Mouse (Mus musculus) urinary bladder, postnatal 36 days (tissue): ENCODE data around the gene Foxa1.

Experiments
- DNase-seq, 2 experiments: peaks; one replicate each; pipeline ENCODE4 v3.0.0; 2022; ENCODE audit warnings: low spot score in 2 of 2, mixed read lengths in 1 of 2

Foxa1 gene

DNA sequence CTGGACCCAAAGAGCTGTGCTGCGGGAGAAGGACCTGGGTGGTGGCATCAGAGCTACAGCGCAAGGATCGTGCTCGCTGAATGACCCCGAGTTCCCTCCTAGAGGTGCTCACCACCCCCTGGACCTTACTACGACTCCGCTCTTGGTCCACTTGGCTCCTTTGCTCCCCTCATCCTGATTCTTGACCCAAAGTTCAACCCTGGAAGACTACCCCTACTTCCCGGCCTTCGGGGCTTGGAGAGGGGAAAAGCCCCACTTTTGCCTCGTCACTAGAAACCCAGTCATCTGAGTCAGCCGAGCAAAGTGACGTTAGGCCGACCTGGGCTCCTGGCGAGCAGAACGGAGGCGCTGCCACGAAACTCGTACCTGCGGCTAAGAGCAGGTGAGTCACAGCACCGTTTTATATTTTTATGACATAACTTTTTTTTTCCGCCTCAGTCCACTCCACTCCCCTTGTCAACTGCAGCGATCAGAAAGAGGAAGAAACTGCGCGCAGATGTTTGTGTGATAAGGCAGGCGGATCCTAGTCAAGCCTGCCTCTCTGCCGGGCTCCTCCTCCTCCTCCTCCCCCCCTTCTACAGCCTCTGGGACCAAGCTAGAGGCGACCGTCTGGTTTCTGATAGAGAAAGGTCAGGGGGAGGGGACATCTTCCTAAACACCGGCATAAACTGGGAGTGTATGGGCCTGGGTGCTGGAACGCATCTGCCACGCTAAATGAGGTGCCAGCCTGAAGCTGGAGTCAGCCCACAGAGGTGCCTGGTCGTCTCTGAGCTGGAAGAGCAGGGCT lies at the start of gene Foxa1:
Foxa1 (minus strand) TSS at position 502 of the 787 bp plus-strand sequence.
- peak; percentile 62 to 65 for DNase-seq

DNA sequence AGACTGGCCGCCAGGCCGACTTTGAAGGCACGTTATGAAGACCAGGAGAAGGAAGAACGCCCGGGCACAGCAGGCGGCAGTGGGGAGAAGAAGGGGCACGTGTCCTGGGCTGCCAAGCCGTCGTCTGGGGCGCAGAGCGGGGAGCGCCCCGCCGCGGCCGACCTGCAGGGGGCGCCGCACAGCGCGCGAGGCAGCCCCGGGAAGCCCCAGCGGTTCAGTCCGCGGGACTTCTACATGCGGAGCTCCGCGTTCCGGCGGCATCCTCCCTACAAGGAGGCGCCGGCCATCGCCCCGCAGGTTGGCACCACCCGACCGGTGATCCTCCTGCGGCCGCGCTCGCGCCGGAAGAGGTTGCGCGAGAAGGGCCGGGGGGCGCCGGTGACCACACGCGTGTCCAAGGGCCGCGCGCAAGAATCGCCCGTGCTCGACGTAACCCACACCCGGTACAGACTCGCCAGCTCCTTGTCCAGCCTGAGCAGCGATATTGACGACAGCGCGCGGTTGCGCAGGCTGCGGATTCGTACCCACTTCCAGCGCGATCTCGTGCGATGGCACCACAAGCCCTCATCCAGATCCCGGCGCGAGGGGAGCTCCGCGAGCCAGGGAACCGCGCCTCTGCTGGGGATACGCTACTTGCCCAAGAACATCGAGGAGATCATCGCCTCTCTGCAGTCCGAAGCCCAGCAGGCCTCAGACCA lies 29.4 kb upstream of the Foxa1 start:
- peak; percentile 45 to 61 for DNase-seq

DNA sequence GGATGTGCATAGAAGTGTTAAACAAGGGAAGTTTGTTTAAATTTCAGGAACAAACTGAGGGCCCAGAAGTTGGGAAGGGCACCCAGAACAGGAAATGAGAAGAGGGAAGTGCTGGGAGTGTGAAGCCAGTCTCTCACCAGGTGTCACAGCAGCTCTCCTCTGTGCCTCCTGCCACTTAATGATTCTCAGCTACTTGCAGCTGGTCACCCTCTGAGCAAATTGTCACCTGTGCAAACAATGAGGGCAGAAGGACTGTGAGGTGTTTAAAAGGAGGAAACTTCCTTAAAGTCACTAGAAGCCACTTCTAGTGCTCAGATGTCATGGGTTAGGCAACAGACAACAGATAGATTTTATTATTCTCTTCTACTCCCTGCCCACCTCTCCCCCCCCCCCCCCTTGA lies 25.7 kb upstream of the Foxa1 start:
- no peak for DNase-seq

DNA sequence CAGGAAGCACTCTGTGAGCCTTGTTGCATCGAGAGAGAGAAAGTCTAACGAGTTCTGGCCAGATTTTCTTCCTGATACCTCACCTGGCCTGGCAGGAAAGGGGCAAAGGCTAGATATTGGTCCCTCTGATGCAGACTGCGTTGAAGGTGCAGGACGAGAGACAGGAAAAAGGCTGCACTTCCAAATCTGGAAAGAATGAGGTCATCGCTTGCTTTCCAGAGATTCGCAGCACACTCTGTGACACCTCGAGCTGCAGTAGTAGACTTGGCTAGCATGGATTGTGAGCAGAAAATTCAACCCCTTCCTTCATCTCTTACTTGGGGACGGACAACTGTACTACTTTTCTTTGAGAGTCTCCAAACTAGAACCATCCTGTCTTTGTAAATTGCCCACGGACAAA lies 25.1 kb upstream of the Foxa1 start:
- DNase-seq, result no peak

DNA sequence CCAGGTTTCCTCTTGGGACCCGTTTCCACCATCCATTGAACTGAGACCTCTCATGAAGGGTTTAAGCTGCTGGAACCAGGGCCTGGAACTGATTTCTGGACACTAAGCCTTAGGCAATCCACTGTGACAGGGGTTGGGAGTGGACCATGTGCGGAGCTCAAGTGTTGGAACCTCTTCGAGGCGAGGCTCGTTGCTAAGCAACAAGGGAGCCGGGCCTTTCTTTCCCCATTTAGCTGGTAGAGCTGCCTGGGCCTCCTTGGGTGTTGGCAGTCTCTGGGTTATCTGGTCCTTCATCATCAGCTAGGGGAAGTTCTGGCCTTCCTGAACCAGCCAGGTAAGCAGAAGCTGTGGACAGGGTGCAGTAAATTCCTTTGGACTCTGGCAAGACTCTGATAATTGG lies 17.2 kb upstream of the Foxa1 start, which contains the start of gene Ttc6:
Ttc6 (plus strand) TSS at position 205 of the 400 bp plus-strand sequence.
- no peak for DNase-seq

DNA sequence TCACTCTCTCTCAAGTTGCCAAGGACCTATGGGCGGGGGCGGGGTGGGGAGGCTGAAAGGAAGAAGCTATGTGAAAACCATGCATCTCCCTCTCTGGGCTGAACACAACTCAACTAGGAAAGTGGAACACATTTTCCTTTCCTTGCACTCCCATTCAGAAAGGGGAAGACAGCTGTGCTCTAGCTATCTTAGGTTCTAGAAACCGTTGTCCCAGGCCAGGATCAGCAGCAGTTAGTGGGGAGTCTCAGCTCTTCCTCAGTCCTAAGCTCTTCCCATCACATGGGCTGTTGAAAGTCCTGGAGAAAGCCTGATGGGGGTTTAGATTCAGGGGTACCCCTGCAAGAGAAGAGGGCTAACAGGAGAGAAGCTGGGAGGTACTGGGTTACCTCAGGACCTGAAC lies 7.4 kb upstream of the Foxa1 start:
- no peak for DNase-seq

DNA sequence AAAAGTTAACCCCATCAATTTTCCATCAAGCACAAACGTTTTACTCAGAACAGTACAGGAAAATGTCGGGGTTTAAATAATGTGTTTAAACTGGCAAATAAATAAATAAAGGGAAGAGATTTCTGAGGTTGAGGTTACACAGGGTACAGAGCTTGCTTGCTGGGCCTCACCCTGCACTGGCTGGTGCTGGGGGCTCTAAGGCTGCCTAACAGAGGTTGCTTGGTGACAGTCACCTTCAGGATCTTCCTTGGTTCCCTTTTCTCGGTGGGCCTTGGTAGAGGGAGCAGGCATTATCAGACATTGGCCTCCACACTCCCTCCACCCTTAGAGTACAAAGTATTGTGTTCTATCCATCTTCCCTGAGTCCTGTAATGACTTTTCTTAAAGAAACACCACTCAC lies 5.6 kb upstream of the Foxa1 start:
- DNase-seq, result no peak

DNA sequence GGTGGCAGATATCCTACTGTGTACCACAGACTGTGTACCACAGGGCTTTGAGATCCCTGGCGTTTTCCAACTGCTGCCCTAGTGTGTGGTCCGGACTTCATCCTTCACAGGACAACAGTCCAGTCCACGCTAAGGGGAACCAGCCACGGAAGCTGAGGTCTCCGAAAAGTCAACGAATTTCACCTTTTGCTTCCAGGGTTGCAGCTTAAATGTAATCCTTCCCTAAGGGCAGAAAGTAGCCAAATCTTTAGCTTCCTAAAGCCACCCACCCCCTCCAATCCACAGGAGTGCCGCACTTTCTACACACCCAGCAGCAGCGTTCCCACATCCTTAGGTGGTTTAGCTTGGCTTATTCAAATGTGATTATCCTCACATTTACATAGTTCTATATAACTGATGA lies 4.2 kb upstream of the Foxa1 start:
- no peak for DNase-seq

DNA sequence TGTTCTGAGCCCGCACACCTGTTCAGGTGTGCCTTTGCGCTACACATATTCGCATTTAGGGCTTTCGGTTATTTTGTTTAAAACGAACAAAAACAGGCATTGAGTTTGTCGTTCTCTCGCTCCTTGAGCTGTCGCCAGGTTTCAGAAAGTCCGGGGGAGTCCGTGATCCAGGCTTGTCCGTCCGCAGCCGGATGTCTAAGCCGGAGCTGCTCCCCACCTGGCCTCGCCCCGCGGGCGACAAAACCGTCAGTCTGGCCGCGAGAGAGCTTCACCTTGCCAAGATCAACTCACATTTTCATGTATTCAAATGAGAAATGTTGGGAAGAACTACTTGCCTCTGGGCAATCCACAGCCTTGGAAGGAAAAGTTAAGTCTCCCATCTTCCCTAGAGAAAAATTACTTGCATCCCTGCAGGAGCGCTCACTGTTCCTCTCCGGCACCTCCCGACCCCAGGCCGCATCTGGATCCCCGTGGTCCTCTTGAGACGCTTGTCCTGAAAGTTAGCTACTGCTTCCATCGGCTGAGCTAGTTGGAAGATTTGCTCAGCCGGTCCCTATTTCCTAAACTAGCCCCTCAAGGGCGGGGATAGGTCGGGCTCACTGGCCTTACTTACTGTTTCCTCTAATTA lies 3.6 kb upstream of the Foxa1 start:
- no peak for DNase-seq

DNA sequence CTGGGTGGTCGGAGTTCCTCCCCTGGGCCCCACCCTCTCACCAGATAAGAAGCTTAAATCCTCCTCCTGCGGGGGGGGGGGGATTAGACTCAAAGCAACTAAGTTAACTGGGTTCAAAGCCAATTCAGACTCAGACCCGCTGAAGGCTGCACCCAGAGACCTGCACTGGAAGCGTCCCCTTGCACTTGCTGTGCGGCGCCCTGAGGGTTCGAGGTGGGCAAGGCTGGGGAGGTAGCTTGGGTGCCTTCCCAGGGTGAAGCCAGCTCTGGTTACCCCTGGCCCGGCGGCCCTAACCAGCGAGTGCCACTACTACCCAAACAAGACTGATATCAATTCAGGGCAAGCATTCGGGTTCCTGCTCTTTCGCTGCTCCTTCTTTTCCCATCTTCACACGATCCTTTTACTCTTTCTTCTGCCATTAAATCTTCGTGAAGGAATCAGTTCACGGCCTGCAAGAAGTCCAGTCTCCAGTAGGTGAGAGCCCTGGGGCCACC lies 3.0 kb upstream of the Foxa1 start:
- no peak for DNase-seq

DNA sequence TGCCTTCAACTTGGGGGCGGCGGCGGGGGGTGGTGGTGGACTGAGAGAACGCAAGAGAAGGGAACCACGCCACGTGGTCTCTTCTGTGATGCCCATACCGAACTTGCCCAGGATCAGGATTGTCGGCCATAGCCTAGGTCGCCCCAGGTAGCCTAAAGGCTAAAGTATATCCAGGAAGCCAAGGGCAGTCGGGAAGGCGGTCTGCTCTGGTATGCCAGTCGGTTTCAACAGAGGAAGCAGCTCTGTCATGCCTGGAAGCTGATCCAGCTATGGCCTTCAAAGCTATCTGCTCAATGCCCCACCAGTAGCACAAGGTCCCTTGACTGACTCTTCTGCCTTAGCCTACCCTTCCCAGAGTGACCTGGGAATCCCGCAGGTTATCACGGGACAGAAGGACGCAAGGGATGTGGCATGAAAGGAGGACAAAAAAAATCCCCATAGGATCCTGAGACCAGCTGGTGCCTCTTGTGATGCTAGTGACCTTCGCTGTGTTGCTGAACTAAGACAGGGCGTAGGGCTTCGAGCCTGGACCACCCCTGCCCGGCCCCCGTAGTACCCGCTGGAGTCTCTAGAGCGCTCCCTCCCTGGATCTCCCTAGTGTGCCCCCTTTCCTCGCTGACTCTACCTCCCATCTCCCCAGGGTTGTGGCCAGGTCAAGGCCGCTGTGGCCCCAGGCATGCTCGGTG lies 2.4 kb upstream of the Foxa1 start:
- DNase-seq, result no peak

DNA sequence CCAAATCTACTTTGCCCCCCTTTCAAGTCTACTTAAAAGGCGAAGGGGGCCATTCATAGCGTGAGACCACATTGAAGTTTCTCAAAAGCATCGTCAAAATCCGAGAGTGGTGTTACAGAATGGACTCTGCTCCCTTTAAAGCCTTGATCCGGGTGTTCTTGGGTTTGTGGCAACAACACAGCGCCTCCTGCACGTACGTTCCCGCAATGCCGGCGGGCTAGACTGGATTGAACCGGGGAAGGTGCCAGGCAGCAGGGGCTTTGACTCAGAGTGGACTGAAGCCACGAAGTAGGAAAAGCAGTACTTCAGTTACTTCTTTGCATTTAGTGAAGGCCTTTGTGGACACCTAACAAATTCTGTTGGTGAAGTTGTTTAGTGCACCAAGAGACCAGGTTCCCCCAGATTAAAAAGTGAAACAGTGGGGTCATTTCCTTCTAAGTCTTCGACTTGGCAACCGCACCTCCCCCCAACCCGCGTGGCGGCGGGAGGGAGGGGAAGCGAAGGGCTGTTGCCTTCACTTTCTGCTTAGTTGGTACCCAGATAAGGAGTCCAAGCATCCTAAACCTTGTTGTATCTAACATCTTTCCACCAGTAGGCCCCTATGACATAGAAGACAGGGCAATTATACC lies 1.8 kb upstream of the Foxa1 start:
- DNase-seq, result no peak

DNA sequence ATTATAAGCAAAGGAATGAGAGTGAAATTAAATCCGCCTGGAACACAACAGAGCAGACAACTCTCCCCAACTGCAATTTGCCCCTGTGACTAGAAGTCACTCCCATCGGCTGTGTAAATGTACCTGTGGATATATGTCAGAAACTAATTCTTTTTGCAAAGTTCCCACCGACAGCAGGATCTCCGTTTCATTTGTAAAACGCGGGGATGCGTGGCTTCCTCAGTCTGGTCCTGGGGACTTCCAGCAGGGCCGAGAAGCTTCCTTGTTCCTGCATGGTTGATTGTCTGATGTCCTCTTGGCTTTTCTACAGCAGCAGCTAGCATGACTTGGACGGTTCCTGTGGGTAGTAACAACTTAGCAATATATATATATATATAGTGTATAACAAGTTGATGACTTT lies 1.2 kb upstream of the Foxa1 start:
- no peak for DNase-seq

DNA sequence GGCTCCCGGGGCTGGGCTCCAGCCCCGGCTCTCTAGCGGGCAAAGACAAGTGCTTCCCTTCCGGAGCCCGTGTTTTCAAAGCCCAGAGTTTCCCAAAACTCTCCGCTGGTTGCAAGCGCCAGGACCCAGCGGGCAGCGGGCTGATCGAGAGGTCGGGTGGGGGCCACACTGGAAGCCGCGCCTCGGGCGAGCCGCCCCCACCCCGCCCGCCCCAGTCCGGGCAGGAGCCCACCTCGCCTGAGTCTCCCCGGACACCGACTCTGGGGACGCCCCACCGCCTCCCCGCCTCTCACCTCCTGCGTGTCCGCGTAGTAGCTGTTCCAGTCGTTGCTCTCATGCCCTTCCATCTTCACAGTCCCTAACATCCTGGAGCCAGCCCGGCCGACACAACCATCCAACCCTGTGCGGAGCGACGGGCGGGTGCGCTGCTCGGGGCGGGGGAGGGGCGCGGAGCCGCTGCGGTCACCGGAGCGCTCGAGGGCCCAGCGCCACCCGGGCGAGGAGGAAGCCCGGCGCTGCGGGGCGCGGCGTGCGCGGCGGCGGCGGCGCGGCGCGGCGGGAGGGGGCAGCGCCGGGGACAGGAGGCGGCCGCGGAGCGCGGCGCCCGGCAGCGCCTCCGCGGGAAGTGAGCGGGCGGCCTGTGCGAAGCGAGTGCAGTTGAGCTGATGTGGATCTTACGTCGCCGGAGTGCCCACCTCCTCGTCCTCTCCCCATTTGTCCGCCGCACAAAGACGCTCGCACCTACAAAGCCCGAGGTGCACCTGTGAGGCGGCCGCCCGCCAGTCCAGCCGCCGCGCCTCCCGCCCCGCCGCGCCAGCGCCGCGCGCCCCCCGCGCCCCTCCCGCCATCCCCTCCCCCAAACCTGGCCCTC lies 1.1 kb downstream of the Foxa1 start:
- DNase-seq, result peak in 1 of 2 experiments; percentile 65

DNA sequence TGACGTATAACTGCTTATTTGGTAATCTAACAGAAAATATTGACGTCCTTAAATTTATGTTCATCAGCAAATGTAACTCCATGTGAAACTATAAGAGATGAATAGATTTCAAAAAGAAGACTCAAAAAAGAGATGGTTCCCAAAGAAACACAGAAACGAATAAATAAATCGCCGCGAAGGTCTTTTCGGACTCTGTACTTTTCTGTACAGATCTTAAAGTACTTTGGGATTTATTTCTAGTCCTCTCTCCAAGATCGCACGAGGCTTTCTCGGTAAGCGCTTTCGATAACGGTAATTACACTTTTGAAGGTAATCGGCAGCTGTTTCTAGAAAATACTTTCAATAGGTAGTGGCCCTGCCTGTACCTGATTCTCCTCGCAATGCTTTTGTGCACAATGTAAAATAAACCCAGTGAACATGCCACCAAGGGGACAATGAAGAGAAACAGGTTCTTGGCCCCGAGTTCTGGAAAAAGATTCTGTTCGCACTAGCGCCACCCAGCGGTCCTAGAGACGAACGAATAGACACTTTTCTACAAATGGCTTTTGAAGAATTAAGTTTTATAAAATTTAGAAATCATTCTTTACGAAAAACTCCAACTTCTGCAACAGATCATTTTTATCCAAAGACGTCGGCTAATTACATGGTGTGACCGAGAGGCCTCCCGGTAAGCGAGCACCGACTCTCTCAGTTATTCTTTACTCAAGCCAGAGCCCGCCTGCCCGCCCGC lies 1.9 kb downstream of the Foxa1 start:
- peak; percentile 58 to 66 for DNase-seq

DNA sequence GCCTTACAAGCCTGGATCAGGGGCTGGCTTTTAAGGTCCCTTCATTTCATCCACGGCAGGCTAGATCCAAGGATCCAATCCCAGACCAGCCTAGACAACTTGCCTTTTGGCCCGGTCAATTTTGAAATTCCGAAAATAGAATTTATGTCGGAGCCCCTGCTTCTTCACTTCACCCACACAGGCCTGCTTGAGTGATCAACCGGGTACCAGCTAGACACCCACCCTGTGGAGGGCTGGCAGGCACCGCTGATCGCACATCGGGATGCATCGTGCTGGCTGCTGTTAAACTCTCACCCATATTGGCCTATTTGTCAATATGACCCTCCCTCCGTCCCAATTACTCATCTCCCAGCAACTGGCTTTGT lies 3.1 kb downstream of the Foxa1 start:
- DNase-seq, result no peak

DNA sequence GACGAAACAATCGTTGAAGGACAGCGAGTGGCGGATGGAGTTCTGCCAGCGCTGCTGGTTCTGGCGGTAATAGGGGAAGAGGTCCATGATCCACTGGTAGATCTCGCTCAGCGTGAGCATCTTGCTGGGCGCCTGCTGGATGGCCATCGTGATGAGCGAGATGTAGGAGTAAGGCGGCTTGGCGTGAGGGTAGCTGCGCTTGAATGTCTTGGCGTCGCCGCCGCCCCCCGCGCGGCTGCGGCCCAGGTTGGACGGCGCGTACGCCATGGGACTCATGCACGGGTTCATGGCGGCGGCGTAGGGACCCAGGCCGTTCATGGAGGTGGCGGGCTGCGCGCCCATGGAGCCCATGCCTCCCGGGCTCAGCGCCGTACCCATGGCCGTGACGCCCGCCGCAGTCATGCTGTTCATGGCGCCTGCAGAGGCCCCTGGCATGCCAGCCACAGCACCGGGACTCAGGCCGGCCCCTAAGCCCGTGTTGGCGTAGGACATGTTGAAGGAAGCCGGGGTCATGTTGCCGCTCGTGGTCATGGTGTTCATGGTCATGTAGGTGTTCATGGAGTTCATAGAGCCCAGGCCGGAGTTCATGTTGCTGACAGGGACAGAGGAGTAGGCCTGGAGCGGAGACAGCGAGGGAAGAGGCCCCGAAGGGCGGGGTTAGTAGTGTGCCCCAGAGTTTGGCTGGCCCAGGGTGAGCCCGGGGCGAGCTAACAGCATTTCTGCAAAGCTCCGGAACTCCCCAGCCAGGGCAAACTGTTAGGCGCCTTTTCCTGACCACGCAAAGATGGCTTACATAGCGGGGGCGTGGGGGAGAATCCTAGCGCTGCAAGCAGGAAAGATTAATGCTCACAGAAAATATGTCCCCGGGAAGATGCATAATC lies 3.7 kb downstream of the Foxa1 start:
- peak in 1 of 2 experiments; percentile 30 for DNase-seq

DNA sequence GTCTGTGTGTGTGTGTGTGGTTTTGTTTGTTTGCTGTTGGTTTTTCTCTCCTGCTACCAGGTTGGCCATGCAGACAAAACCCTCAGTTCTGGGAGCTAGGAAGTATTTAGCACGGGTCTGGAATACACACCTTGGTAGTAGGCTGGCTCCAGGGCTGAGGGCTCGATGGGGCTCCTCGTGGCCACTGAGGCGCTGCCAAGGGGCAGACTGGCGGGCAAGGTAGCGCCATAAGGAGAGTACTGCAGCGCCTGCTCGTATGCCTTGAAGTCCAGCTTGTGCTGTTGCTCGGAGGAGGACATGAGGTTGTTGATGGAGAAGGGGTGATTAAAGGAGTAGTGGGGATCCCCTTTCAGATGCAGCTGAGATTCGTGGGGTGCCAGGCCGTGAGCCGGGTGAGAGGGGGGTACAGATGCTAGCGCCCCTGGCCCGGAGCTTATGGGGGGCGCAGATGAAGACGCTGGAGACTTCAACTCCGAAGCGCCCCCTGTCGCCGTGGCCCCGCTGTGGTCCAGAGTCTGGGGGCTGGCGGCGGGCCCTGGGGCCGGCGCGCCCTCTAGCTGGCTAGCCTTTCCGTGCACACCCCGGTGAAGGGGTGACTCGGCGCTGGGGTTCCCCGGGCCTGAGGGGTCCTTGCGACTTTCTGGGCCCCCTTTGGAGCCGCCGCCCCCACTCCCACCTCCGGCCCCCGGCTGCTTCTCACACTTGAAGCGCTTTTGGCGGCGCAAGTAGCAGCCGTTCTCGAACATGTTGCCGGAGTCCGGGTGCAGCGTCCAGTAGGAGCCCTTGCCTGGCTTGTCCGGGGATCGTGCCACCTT lies 4.6 kb downstream of the Foxa1 start:
- peak in 1 of 2 experiments; percentile 41 for DNase-seq
